Mouse (Mus musculus): ENCODE measurements around the gene Gab2.

The Gab2 gene

GRCm38 (mm10) chr7:97345229-97345871 lies 264.0 kb downstream of the Gab2 start:
- CTCF ChIA-PET, result no interaction called here

GRCm38 (mm10) chr7:97346111-97346821 lies 264.9 kb downstream of the Gab2 start:
- CTCF ChIA-PET, result interaction anchor here (0.6 kb wide), 1 partner anchor 228 kb away, joined by 3 read pairs; no protein-coding TSS in a partner anchor

- CTCF ChIA-PET, result no interaction called here
Observed at GRCm38 (mm10) chr7:97346822-97347166, 265.4 kb downstream of the Gab2 start.

- CTCF ChIA-PET, result interaction anchor here (0.8 kb wide), 1 partner anchor 12 kb away, joined by 10 read pairs; no protein-coding TSS in a partner anchor
Observed at GRCm38 (mm10) chr7:97347464-97347863, 266.1 kb downstream of the Gab2 start.

DNA sequence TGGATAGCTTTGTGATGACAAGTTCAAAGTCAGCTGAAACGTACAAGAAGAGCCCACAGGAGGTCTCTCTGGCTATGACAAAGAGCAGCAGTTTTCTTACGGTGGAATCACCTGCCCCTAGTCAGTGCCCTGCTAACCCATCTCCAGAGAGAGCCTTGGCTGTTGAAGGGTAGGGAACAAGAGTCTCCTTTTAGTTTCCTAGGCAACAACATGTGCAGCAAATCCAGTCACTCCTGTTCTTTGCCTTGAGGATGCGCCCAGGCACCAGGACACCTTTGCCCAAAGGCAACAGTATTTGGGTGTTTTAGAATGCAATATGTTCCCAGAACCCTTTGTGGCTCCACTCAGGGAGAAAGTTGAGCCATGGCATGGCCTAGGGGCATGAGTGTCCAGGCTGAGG lies 266.9 kb downstream of the Gab2 start:
- CTCF ChIA-PET, result interaction anchor here (0.8 kb wide), 1 partner anchor 11 kb away, joined by 10 read pairs; no protein-coding TSS in a partner anchor

GRCm38 (mm10) chr7:97348836-97349235 lies 267.4 kb downstream of the Gab2 start:
- CTCF ChIA-PET, result no interaction called here

- CTCF ChIA-PET, result no interaction called here
Observed at GRCm38 (mm10) chr7:97349438-97349837, 268.1 kb downstream of the Gab2 start.

DNA sequence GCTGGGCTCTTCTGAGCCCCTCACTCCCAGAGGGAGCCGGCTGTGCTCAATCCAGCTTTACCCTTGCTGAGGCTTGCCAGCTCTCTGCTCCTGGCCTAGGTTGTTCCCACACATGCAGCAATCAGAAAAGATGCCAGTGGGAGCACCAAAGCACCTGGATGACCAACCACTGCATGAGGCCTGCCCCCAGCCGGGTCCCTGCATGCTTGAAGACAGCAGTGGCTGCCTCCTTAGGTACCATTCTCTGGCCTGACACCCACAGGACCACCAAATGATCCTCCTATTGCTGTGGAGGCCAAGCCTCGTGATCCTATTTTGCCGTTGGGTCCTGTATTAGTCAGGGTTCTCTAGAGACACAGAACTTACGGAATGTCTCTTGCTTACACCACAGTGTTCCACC lies 269.5 kb downstream of the Gab2 start:
- CTCF ChIA-PET, result no interaction called here

DNA sequence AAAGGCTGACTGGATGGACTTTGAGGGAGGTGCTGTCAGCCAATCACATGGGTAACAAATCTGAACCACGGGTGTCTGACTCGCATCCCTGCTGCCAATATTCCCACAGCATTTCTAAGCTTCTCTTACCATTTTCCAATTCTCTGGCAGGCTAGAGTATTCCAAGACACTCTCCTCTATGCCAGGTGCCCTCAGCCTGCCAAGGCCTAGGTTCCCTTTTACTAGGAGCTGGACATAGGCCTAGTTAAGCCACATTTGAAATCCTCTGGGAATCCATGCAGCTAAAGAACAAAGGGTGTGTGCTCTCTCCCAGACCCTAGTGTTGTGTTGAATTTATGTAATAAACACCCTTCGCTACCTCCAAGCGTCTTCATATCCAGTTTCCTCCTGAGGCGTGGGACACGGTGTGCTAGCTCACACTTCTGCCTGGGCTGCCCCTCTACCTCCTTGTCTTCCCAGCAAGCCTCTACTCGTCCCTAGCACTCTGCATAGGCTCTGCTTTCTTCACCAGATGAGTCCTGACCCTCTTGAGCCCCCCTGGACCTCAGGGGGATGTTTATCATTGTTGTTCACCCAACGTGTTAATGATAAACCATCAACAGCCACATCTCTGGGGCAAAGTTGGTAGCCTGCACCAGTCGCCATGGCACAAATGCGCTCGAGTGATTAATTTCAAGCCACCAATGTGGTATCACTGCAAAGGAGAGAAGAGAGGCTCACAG lies 270.6 kb downstream of the Gab2 start:
- CTCF ChIA-PET, result no interaction called here

GRCm38 (mm10) chr7:97353356-97353755 lies 272.0 kb downstream of the Gab2 start:
- CTCF ChIA-PET, result interaction anchor here (0.8 kb wide), 1 partner anchor 16 kb away, joined by 3 read pairs; no protein-coding TSS in a partner anchor

- CTCF ChIA-PET, result interaction anchor here (0.6 to 1.3 kb wide), 2 partner anchors 16 to 98 kb away, joined by 3 to 4 read pairs; partner anchors contain the start of gene Alg8
Observed at GRCm38 (mm10) chr7:97355068-97355841, 273.9 kb downstream of the Gab2 start.

DNA sequence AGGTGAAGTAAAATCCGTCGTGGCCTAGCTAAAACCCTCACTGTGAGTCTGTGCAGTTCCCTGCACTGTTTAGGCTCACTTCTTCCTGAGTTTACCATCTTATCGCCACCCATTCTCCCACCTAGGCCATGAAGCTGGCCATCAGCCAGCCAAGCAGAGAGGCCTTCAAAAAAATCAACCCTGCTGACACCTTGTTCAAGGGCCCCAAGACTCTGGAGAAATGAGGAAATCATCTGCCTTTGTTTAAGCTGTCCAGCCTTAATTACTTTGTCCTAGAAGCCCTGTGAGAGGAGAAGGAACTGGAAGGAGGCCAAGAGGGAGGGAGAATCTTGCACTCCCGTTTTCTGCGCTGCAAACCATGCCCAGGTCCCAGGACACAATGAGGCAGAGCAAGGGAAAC lies 274.9 kb downstream of the Gab2 start:
- CTCF ChIA-PET, result interaction anchor here (1.3 kb wide), 1 partner anchor 15 kb away, joined by 4 read pairs; the partner anchor contains the start of gene Alg8

DNA sequence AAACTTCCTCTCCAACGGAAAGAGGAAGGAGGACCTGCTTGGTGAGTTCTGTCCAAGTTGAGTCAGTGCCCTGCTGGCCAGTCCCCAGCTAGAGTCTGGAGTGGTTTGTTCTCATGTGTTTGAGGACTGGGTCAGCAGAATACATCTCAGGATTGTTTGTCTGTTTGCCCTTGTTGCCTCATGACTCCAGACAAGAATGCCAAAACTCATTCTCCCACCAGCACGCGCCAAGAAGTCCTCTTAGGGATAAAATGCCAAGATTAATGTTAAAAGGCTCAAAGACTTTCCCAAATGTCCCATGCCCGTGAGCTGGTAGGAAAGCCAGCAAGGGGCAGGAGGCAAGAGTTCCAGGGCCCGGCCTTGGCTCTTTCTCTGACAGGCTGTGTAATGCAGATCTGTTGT lies 275.5 kb downstream of the Gab2 start:
- CTCF ChIA-PET, result no interaction called here

- CTCF ChIA-PET, result no interaction called here
Observed at GRCm38 (mm10) chr7:97357840-97358239, 276.5 kb downstream of the Gab2 start.

DNA sequence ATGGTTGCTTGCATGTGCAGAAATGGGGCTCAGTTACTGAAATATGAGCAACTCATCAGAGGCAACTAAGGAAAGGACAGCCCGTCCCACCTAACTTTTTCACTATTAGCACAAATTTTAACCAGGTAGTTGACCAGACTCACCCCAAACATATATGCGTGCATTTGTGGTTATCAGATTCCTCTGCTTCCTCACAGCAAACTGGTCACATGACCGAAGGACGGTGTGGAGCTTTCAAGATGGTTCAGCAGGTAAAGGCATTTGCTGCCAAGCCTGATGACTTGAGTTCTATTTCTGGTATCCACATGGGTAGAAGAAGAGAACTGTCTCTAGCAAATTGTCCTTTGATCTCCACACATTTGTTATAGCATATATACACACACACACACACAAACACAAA lies 277.0 kb downstream of the Gab2 start:
- CTCF ChIA-PET, result no interaction called here
